Mouse (Mus musculus): Measurements from ENCODE around the gene Glt1d1. TPM values are rescaled to one million over a fixed set of nuclear protein-coding genes. Genes with fewer than 3 reads are reported as not detected.

Glt1d1 gene
- total and polyA plus RNA-seq, 3 experiments, result 0.19 TPM; not detected in 2

GRCm38 (mm10) chr5:127756011-127756410, 123.9 kb downstream of the Glt1d1 start:
- no peak overlapping the region for H3K9ac ChIP-seq (ENCODE audit: control insufficient read depth, low read depth, low read length, poor library complexity, severe bottlenecking)
- H3K27ac ChIP-seq (ENCODE audit: control insufficient read depth, low read depth, low read length), result no peak overlapping the region
- DNase-seq (ENCODE audit: low read depth, low spot score), result no peak
- H3K9me3 ChIP-seq (replicated peaks; ENCODE audit: insufficient read depth, low read length), result no peaks in the 10 kb centered on the region
- no peaks in the 10 kb centered on the region for H3K27me3 ChIP-seq (ENCODE audit: control insufficient read depth in 1 of 2, insufficient read depth in 2 of 2, low read length in 2 of 2)
- no peak overlapping the region for H3K4me3 ChIP-seq (ENCODE audit: control insufficient read depth in 1 of 2, insufficient read depth in 1 of 2, low read depth in 2 of 2, low read length in 2 of 2)
- TF ChIP-seq TBP (IDR thresholded peaks at IDR 0.05; ENCODE audit: low read depth, low read length) (no peak), MYC (IDR thresholded peaks at IDR 0.05; ENCODE audit: low read depth, low read length) (no peak), EP300 (IDR thresholded peaks at IDR 0.05; ENCODE audit: low read depth in 1 of 2, low read length in 2 of 2) (no peak), E2F4 (IDR thresholded peaks at IDR 0.05; ENCODE audit: borderline replicate concordance, low read depth, low read length) (no peak), ELF1 (IDR thresholded peaks at IDR 0.05; ENCODE audit: low read depth, low read length) (no peak), GABPA (IDR thresholded peaks at IDR 0.05; ENCODE audit: low read depth, low read length) (no peak), CHD1 (IDR thresholded peaks at IDR 0.05; ENCODE audit: low read depth, low read length) (no peak), TCF12 (IDR thresholded peaks at IDR 0.05; ENCODE audit: low read depth, low read length) (no peak), ZNF384 (IDR thresholded peaks at IDR 0.05; ENCODE audit: low read depth, low read length) (no peak), ZC3H11A (IDR thresholded peaks at IDR 0.05; ENCODE audit: low read depth, low read length) (no peak)
- peaks cover 0 to 9% of the 10 kb centered on the region in 2 experiments; a peak in 1 of 4 replicates for H3K4me1 ChIP-seq (ENCODE audit: control insufficient read depth in 1 of 2, insufficient read depth in 2 of 2, low read length in 2 of 2)
- peaks cover 0 to 3% of the 10 kb centered on the region in 2 experiments; a peak in 1 of 4 replicates for H3K36me3 ChIP-seq (ENCODE audit: control insufficient read depth in 1 of 2, insufficient read depth in 2 of 2, low read length in 2 of 2)
- H3K79me2 ChIP-seq (ENCODE audit: control insufficient read depth, insufficient read depth, low read length, poor library complexity), result no peaks in the 10 kb centered on the region

GRCm38 (mm10) chr5:127756671-127757423, 124.8 kb downstream of the Glt1d1 start:
- Histone ChIP-seq H3K9ac (ENCODE audit: control insufficient read depth, low read depth, low read length, poor library complexity, severe bottlenecking) (no peak overlapping the region), H3K4me1 (ENCODE audit: control insufficient read depth in 1 of 2, insufficient read depth in 2 of 2, low read length in 2 of 2) (peaks cover 0 to 7% of the 10 kb centered on the region in 2 experiments; a peak in 1 of 4 replicates), H3K27me3 (ENCODE audit: control insufficient read depth in 1 of 2, insufficient read depth in 2 of 2, low read length in 2 of 2) (no peaks in the 10 kb centered on the region), H3K4me3 (ENCODE audit: control insufficient read depth in 1 of 2, insufficient read depth in 1 of 2, low read depth in 2 of 2, low read length in 2 of 2) (no peak overlapping the region), H3K9me3 (replicated peaks; ENCODE audit: insufficient read depth, low read length) (no peaks in the 10 kb centered on the region), H3K79me2 (ENCODE audit: control insufficient read depth, insufficient read depth, low read length, poor library complexity) (no peaks in the 10 kb centered on the region), H3K27ac (ENCODE audit: control insufficient read depth, low read depth, low read length) (no peak overlapping the region), H3K36me3 (ENCODE audit: control insufficient read depth in 1 of 2, insufficient read depth in 2 of 2, low read length in 2 of 2) (peaks cover 0 to 2% of the 10 kb centered on the region in 2 experiments; a peak in 1 of 4 replicates)
- DNase-seq (ENCODE audit: low read depth, low spot score), result peak; percentile 44
- TF ChIP-seq BHLHE40 (IDR thresholded peaks at IDR 0.05; ENCODE audit: borderline replicate concordance, low read depth, low read length) (no peak), MAX (IDR thresholded peaks at IDR 0.05; ENCODE audit: low read length) (no peak), POLR2A (IDR thresholded peaks at IDR 0.05; ENCODE audit: control insufficient read depth in 1 of 2, insufficient read depth in 1 of 2, low read depth in 1 of 2, low read length in 2 of 2, poor library complexity in 1 of 2) (no peak), RAD21 (IDR thresholded peaks at IDR 0.05; ENCODE audit: low read depth, low read length) (peak; percentile 14), ZMIZ1 (IDR thresholded peaks at IDR 0.05; ENCODE audit: low read depth, low read length) (no peak), MYC (IDR thresholded peaks at IDR 0.05; ENCODE audit: low read depth, low read length) (no peak), CHD1 (IDR thresholded peaks at IDR 0.05; ENCODE audit: low read depth, low read length) (no peak), USF2 (IDR thresholded peaks at IDR 0.05; ENCODE audit: borderline replicate concordance in 1 of 2, insufficient read depth in 1 of 2, low read depth in 1 of 2, low read length in 2 of 2) (peak in 1 of 2 experiments; percentile 37; a peak in 1 of 4 replicates), TCF12 (IDR thresholded peaks at IDR 0.05; ENCODE audit: low read depth, low read length) (peak; percentile 42; the same call in 1 of the 2 replicates), RCOR1 (IDR thresholded peaks at IDR 0.05; ENCODE audit: low read depth, low read length) (no peak), MXI1 (IDR thresholded peaks at IDR 0.05; ENCODE audit: low read depth, low read length) (no peak), MAFK (IDR thresholded peaks at IDR 0.05; ENCODE audit: borderline replicate concordance, low read depth, low read length) (no peak), JUND (IDR thresholded peaks at IDR 0.05; ENCODE audit: low read depth, low read length) (no peak), USF1 (IDR thresholded peaks at IDR 0.05; ENCODE audit: low read depth, low read length) (peak; percentile 81), HCFC1 (IDR thresholded peaks at IDR 0.05; ENCODE audit: low read depth, low read length) (no peak), CHD2 (IDR thresholded peaks at IDR 0.05; ENCODE audit: low read length) (no peak), TBP (IDR thresholded peaks at IDR 0.05; ENCODE audit: low read depth, low read length) (no peak), SIN3A (IDR thresholded peaks at IDR 0.05; ENCODE audit: low read length) (no peak), ZC3H11A (IDR thresholded peaks at IDR 0.05; ENCODE audit: low read depth, low read length) (no peak), EP300 (IDR thresholded peaks at IDR 0.05; ENCODE audit: low read depth in 1 of 2, low read length in 2 of 2) (peak in 1 of 2 experiments; percentile 30; a peak in 2 of 4 replicates), ETS1 (IDR thresholded peaks at IDR 0.05; ENCODE audit: low read depth, low read length) (0 out of 2 replicates have a peak, but pooled peaks have one; percentile 11), ELF1 (IDR thresholded peaks at IDR 0.05; ENCODE audit: low read depth, low read length) (no peak), SMC3 (IDR thresholded peaks at IDR 0.05; ENCODE audit: low read depth, low read length) (peak; percentile 45), GABPA (IDR thresholded peaks at IDR 0.05; ENCODE audit: low read depth, low read length) (no peak), NRF1 (IDR thresholded peaks at IDR 0.05; ENCODE audit: insufficient read depth, low read depth, low read length, poor library complexity, severe bottlenecking) (no peak), ZNF384 (IDR thresholded peaks at IDR 0.05; ENCODE audit: low read depth, low read length) (no peak)

Data from MEL (cell line).